ENCODE assay signal across 8 mouse cellular contexts in the genomic region with DNA sequence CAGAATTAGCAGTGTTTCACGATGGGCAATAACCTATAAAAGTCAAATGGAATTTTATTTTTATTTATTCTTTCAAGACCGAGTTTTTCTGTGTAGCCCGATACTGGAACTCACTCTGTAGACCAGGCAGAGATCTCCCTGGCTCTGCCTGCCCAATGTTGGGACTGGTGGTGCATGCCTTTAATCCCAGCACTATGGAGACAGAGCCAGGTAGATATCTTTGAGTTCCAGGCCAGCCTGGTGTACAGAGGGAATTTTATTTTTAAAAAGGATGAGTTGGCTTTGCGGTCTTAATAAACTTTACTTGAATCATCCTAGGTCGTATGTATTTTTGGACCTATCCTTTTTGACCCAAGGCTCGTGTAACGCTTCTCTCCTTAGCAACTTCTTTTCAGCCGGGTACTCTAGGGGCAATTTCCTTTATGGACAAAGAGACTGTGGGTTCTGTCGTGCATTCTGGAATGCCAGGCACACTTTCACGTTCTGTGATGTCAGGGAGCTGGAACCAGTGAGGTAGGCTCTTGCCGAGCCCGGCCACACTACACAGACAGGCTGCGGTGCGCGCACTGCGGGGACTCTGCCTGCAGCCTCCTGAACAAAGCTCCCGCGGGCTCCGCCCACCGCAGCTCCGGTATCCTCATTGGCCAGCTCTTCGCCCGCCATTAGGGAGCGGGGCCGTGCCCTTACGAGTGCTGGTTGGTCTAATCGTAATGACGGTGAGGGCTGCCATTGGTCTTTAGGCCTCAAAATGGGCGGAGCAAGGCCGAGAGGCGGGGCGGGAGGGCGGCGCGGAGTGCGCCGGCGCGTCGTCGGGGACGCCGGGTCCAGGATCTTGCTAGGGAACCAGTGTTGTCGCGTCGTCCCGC. TPM values are rescaled to one million over a fixed set of nuclear protein-coding genes. Genes with fewer than 3 reads are reported as not detected.
DNase-seq lines count a peak whose midpoint lies in the region; ATAC-seq lines count a peak whose summit lies in the region.

A gene (plus strand): TSS at position 794 of the 866 bp plus-strand sequence.

- peak; percentile 96 for ATAC-seq in megakaryocyte progenitor cell, adult 5-6 weeks (replicated peaks; ENCODE audit: poor library complexity)

- peak; percentile 97 for DNase-seq in adipocyte (ENCODE audit: low spot score)
- DNase-seq in embryo, embryonic 10 days (ENCODE audit: low spot score), result peak; percentile 99
- DNase-seq in gastrocnemius, postnatal 10 days, result peak; percentile 96
- peak; percentile 99 for DNase-seq in induced T-regulatory cell, adult 2 months (ENCODE audit: low read depth)
- peak; percentile 97 to 98 for DNase-seq in left cerebral cortex, adult 9 months (ENCODE audit: low spot score in 2 of 2)
- DNase-seq in right cerebral cortex, postnatal 14 days, result peak; percentile 95
- DNase-seq in urinary bladder, postnatal 36 days (ENCODE audit: low spot score in 2 of 2), result peak; percentile 98

RNA-seq across cellular contexts. Expression of the gene that starts here (rescaled TPM):
- total RNA-seq in gastrocnemius, postnatal 10 days (2021), result 1 to 10 TPM; 3.3 to 5.4 TPM
- total RNA-seq in megakaryocyte progenitor cell, adult 5-6 weeks (2015), result 10.2 and 13.4 TPM in 2 replicates
- 35.6 and 35.9 TPM in 2 replicates for total RNA-seq in megakaryocyte progenitor cell, adult 5-6 weeks (2017)

Comparison
In these comparisons a context has a peak if more than half of its experiments do, and no peak if none do; other contexts are left out.
1. Peak in every context shown above with its lines: DNase-seq and ATAC-seq.